Mouse (Mus musculus): ENCODE measurements around the gene 1700066M21Rik. TPM values are rescaled to one million over a fixed set of nuclear protein-coding genes. Genes with fewer than 3 reads are reported as not detected.

1700066M21Rik gene
- polyA plus RNA-seq, 1 experiment from 2014 or later: 11.6 TPM

GRCm38 (mm10) chr1:57387876-57388275 lies 10.5 kb downstream of the 1700066M21Rik start:
- ATAC-seq (replicated peaks; ENCODE audit: low FRiP score, low TSS enrichment, low read depth) (no peak), DNase-seq (ENCODE audit: low spot score) (no peak)
- no peak overlapping the region for H3K27ac ChIP-seq (ENCODE audit: low read depth)
- no peaks in the 10 kb centered on the region for H3K4me1 ChIP-seq (replicated peaks; ENCODE audit: control insufficient read depth, insufficient read depth, low read length)
- no peaks in the 10 kb centered on the region for H3K9me3 ChIP-seq (ENCODE audit: control insufficient read depth, low read length)
- no peak overlapping the region for H3K4me3 ChIP-seq (ENCODE audit: low read depth, low read length)
- no peaks in the 10 kb centered on the region for H3K27me3 ChIP-seq (replicated peaks; ENCODE audit: control insufficient read depth, insufficient read depth, low read length)
- 87% methylated on average over 2 of the region's 2 CpGs for WGBS
- no peak overlapping the region for H3K4me2 ChIP-seq (ENCODE audit: low read length)
- peaks cover 41% of the 10 kb centered on the region for H3K36me3 ChIP-seq (ENCODE audit: control insufficient read depth, insufficient read depth, low read length)
- no peak overlapping the region for H3K9ac ChIP-seq (ENCODE audit: low read length)

- ATAC-seq (replicated peaks; ENCODE audit: low FRiP score, low TSS enrichment, low read depth): no peak
- Histone ChIP-seq H3K4me3 (ENCODE audit: low read depth, low read length) (no peak overlapping the region), H3K4me1 (replicated peaks; ENCODE audit: control insufficient read depth, insufficient read depth, low read length) (no peaks in the 10 kb centered on the region), H3K9me3 (ENCODE audit: control insufficient read depth, low read length) (no peaks in the 10 kb centered on the region), H3K36me3 (ENCODE audit: control insufficient read depth, insufficient read depth, low read length) (peaks cover 48% of the 10 kb centered on the region), H3K4me2 (ENCODE audit: low read length) (no peak overlapping the region), H3K27me3 (replicated peaks; ENCODE audit: control insufficient read depth, insufficient read depth, low read length) (no peaks in the 10 kb centered on the region), H3K9ac (ENCODE audit: low read length) (no peak overlapping the region), H3K27ac (ENCODE audit: low read depth) (no peak overlapping the region)
- 94% methylated on average over 8 of the region's 8 CpGs for WGBS
- no peak for DNase-seq (ENCODE audit: low spot score)
Observed at GRCm38 (mm10) chr1:57388402-57389155, 11.2 kb downstream of the 1700066M21Rik start.

GRCm38 (mm10) chr1:57390993-57391790 lies 13.8 kb downstream of the 1700066M21Rik start:
- Histone ChIP-seq H3K27ac (ENCODE audit: low read depth) (no peak overlapping the region), H3K27me3 (replicated peaks; ENCODE audit: control insufficient read depth, insufficient read depth, low read length) (no peaks in the 10 kb centered on the region), H3K4me3 (ENCODE audit: low read depth, low read length) (no peak overlapping the region), H3K4me1 (replicated peaks; ENCODE audit: control insufficient read depth, insufficient read depth, low read length) (no peaks in the 10 kb centered on the region), H3K9me3 (ENCODE audit: control insufficient read depth, low read length) (no peaks in the 10 kb centered on the region), H3K4me2 (ENCODE audit: low read length) (no peak overlapping the region), H3K9ac (ENCODE audit: low read length) (no peak overlapping the region), H3K36me3 (ENCODE audit: control insufficient read depth, insufficient read depth, low read length) (peaks cover 57% of the 10 kb centered on the region)
- 81% methylated on average over 4 of the region's 4 CpGs for WGBS
- DNase-seq (ENCODE audit: low spot score): no peak
- no peak for ATAC-seq (replicated peaks; ENCODE audit: low FRiP score, low TSS enrichment, low read depth)

- Histone ChIP-seq H3K27ac (ENCODE audit: low read depth) (no peak overlapping the region), H3K36me3 (ENCODE audit: control insufficient read depth, insufficient read depth, low read length) (peaks cover 66% of the 10 kb centered on the region), H3K9ac (ENCODE audit: low read length) (no peak overlapping the region), H3K9me3 (ENCODE audit: control insufficient read depth, low read length) (no peaks in the 10 kb centered on the region), H3K4me3 (ENCODE audit: low read depth, low read length) (no peak overlapping the region), H3K4me1 (replicated peaks; ENCODE audit: control insufficient read depth, insufficient read depth, low read length) (no peaks in the 10 kb centered on the region), H3K27me3 (replicated peaks; ENCODE audit: control insufficient read depth, insufficient read depth, low read length) (no peaks in the 10 kb centered on the region), H3K4me2 (ENCODE audit: low read length) (no peak overlapping the region)
- ATAC-seq (replicated peaks; ENCODE audit: low FRiP score, low TSS enrichment, low read depth) (no peak), DNase-seq (ENCODE audit: low spot score) (no peak)
- 82% methylated on average over 4 of the region's 4 CpGs for WGBS
Observed at GRCm38 (mm10) chr1:57392417-57392816, 15.0 kb downstream of the 1700066M21Rik start.

GRCm38 (mm10) chr1:57394051-57394450 lies 16.6 kb downstream of the 1700066M21Rik start:
- no peaks in the 10 kb centered on the region for H3K9me3 ChIP-seq (ENCODE audit: control insufficient read depth, low read length)
- WGBS: 72% methylated on average over 3 of the region's 3 CpGs
- H3K27me3 ChIP-seq (replicated peaks; ENCODE audit: control insufficient read depth, insufficient read depth, low read length): no peaks in the 10 kb centered on the region
- ATAC-seq (replicated peaks; ENCODE audit: low FRiP score, low TSS enrichment, low read depth) (no peak), DNase-seq (ENCODE audit: low spot score) (no peak)
- no peaks in the 10 kb centered on the region for H3K4me1 ChIP-seq (replicated peaks; ENCODE audit: control insufficient read depth, insufficient read depth, low read length)
- H3K9ac ChIP-seq (ENCODE audit: low read length): no peak overlapping the region
- H3K4me3 ChIP-seq (ENCODE audit: low read depth, low read length): no peak overlapping the region
- no peak overlapping the region for H3K27ac ChIP-seq (ENCODE audit: low read depth)
- peaks cover 67% of the 10 kb centered on the region for H3K36me3 ChIP-seq (ENCODE audit: control insufficient read depth, insufficient read depth, low read length)
- no peak overlapping the region for H3K4me2 ChIP-seq (ENCODE audit: low read length)

- Histone ChIP-seq H3K4me3 (ENCODE audit: low read depth, low read length) (no peak overlapping the region), H3K36me3 (ENCODE audit: control insufficient read depth, insufficient read depth, low read length) (peaks cover 43% of the 10 kb centered on the region), H3K4me1 (replicated peaks; ENCODE audit: control insufficient read depth, insufficient read depth, low read length) (0 out of 2 replicates have a peak, but pooled peaks cover 2% of the 10 kb centered on the region), H3K4me2 (ENCODE audit: low read length) (no peak overlapping the region), H3K9ac (ENCODE audit: low read length) (no peak overlapping the region), H3K27ac (ENCODE audit: low read depth) (no peak overlapping the region), H3K27me3 (replicated peaks; ENCODE audit: control insufficient read depth, insufficient read depth, low read length) (no peaks in the 10 kb centered on the region), H3K9me3 (ENCODE audit: control insufficient read depth, low read length) (no peaks in the 10 kb centered on the region)
- DNase-seq (ENCODE audit: low spot score): no peak
- no peak for ATAC-seq (replicated peaks; ENCODE audit: low FRiP score, low TSS enrichment, low read depth)
- WGBS: 93% methylated on average over 2 of the region's 2 CpGs
Observed at GRCm38 (mm10) chr1:57400321-57400720, 22.9 kb downstream of the 1700066M21Rik start.

GRCm38 (mm10) chr1:57400877-57401276 lies 23.5 kb downstream of the 1700066M21Rik start:
- Histone ChIP-seq H3K27ac (ENCODE audit: low read depth) (no peak overlapping the region), H3K9me3 (ENCODE audit: control insufficient read depth, low read length) (no peaks in the 10 kb centered on the region), H3K27me3 (replicated peaks; ENCODE audit: control insufficient read depth, insufficient read depth, low read length) (no peaks in the 10 kb centered on the region), H3K4me2 (ENCODE audit: low read length) (no peak overlapping the region), H3K9ac (ENCODE audit: low read length) (no peak overlapping the region), H3K4me3 (ENCODE audit: low read depth, low read length) (no peak overlapping the region), H3K4me1 (replicated peaks; ENCODE audit: control insufficient read depth, insufficient read depth, low read length) (0 out of 2 replicates have a peak, but pooled peaks cover 3% of the 10 kb centered on the region), H3K36me3 (ENCODE audit: control insufficient read depth, insufficient read depth, low read length) (peaks cover 40% of the 10 kb centered on the region)
- DNase-seq (ENCODE audit: low spot score): no peak
- WGBS: 79% methylated on average over 2 of the region's 2 CpGs
- ATAC-seq (replicated peaks; ENCODE audit: low FRiP score, low TSS enrichment, low read depth): no peak

GRCm38 (mm10) chr1:57402116-57402515 lies 24.7 kb downstream of the 1700066M21Rik start:
- no peak overlapping the region for H3K4me3 ChIP-seq (ENCODE audit: low read depth, low read length)
- DNase-seq (ENCODE audit: low spot score) (no peak), ATAC-seq (replicated peaks; ENCODE audit: low FRiP score, low TSS enrichment, low read depth) (no peak)
- H3K27ac ChIP-seq (ENCODE audit: low read depth): no peak overlapping the region
- H3K27me3 ChIP-seq (replicated peaks; ENCODE audit: control insufficient read depth, insufficient read depth, low read length): no peaks in the 10 kb centered on the region
- H3K36me3 ChIP-seq (ENCODE audit: control insufficient read depth, insufficient read depth, low read length): peaks cover 34% of the 10 kb centered on the region
- H3K4me2 ChIP-seq (ENCODE audit: low read length): no peak overlapping the region
- H3K9me3 ChIP-seq (ENCODE audit: control insufficient read depth, low read length): no peaks in the 10 kb centered on the region
- WGBS: 91% methylated on average over 5 of the region's 5 CpGs
- no peak overlapping the region for H3K9ac ChIP-seq (ENCODE audit: low read length)
- H3K4me1 ChIP-seq (replicated peaks; ENCODE audit: control insufficient read depth, insufficient read depth, low read length): 0 out of 2 replicates have a peak, but pooled peaks cover 3% of the 10 kb centered on the region

All from intestine, embryonic 14.5 days (tissue).